Mouse (Mus musculus) C2C12 (cell line): Measurements from ENCODE around the gene Heatr4.

Source experiments
- CTCF ChIP-seq: IDR thresholded peaks from one replicate; pipeline ENCODE4 v1.5.1; 2011; ENCODE audit not compliant: control insufficient read depth, insufficient read depth, insufficient read length
- MAX ChIP-seq: IDR thresholded peaks from one replicate; pipeline ENCODE4 v1.6.1; 2011; ENCODE audit warnings: mild to moderate bottlenecking, control low read depth
- USF1 ChIP-seq: IDR thresholded peaks from one replicate; pipeline ENCODE4 v1.6.1; 2011; ENCODE audit warnings: low read depth, mild to moderate bottlenecking, control low read depth, moderate library complexity

DNA sequence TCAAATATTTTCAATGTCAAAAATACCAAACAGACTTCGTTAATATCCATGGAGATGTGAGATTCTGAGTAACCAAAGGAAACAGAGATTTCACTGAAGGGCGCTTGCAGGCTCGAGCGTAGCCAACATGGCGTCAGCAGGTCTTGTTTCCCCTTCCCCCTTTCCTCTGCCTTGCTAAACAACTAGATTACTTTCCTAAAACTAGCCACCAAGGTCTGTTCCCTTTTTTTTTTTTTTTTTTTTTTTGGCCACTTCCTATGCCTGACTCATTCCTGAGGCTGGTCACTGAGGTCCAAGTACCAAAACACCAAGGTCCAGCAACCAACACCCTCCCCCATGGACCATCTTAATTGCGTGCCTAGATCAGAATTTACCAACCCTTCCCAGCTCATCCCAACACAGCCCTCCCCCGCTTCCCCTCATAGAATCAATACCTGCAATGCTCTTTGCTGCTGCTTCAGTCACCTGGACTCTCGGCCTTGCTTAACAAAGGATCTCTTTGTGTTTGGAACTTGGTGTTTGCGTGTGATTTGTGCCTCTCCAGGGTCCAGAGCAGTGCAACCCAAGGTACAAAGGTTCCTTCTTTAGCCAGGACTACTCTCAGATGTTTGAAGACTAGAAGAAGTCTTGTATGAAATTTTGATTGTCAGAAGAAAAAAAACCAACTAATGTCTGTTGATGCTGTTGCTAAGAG, 38.5 kb upstream of the Heatr4 start:
- no peak for TF ChIP-seq USF1
- no peak for TF ChIP-seq CTCF
- no peak for TF ChIP-seq MAX
